Mouse (Mus musculus): Measurements from ENCODE around the gene Cd200r4. TPM values are rescaled to one million over a fixed set of nuclear protein-coding genes. Genes with fewer than 3 reads are reported as not detected.

Gene Cd200r4
- polyA plus RNA-seq (2014; fragmentation: Illumina TruSeq; extraction: RNeasy Lipid Tissue Mini Kit (QIAGEN cat#74804); ENCODE audit: low read depth, low replicate concordance), result not detected

GRCm38 (mm10) chr16:44811544-44811943, at the start of gene Cd200r4:
Cd200r4 (plus strand) TSS chr16:44811733.

GRCm38 (mm10) chr16:44765555-44766319, 45.8 kb upstream of the Cd200r4 start, which contains the start of gene Cd200r1:
Cd200r1 (plus strand) TSS chr16:44765736.

GRCm38 (mm10) chr16:44866797-44867196, 55.3 kb downstream of the Cd200r4 start, which contains the start of gene Cd200r2:
Cd200r2 (plus strand) TSS chr16:44867097.

Other genes with a start within 250 kb of the Cd200r4 start
- gene Nepro, start 87.4 kb upstream of the Cd200r4 start, polyA plus RNA-seq (2014; fragmentation: Illumina TruSeq; extraction: RNeasy Lipid Tissue Mini Kit (QIAGEN cat#74804); ENCODE audit: low read depth, low replicate concordance), result 14.2 TPM
- gene Gtpbp8, start 65.4 kb upstream of the Cd200r4 start, polyA plus RNA-seq (2014; fragmentation: Illumina TruSeq; extraction: RNeasy Lipid Tissue Mini Kit (QIAGEN cat#74804); ENCODE audit: low read depth, low replicate concordance), result 31.3 TPM
- gene Cd200r1, start 46.0 kb upstream of the Cd200r4 start, polyA plus RNA-seq (2014; fragmentation: Illumina TruSeq; extraction: RNeasy Lipid Tissue Mini Kit (QIAGEN cat#74804); ENCODE audit: low read depth, low replicate concordance), result 0.35 TPM
- gene Cd200r2, start 55.4 kb downstream of the Cd200r4 start, polyA plus RNA-seq (2014; fragmentation: Illumina TruSeq; extraction: RNeasy Lipid Tissue Mini Kit (QIAGEN cat#74804); ENCODE audit: low read depth, low replicate concordance), result not detected
- 1.6 TPM for gene Cd200r3, start 131.9 kb downstream of the Cd200r4 start, polyA plus RNA-seq (2014; fragmentation: Illumina TruSeq; extraction: RNeasy Lipid Tissue Mini Kit (QIAGEN cat#74804); ENCODE audit: low read depth, low replicate concordance)